Mouse (Mus musculus) heart, embryonic 13.5 days (tissue): Measurements from ENCODE around the gene Pcdh8. TPM values are rescaled to one million over a fixed set of nuclear protein-coding genes. Genes with fewer than 3 reads are reported as not detected.

ENCODE experiments used
- ATAC-seq: fragments of 200-750 bp; cut with Nextera tagmentation; 2 replicates; pipeline ENCODE4 v1.8.0; 2017; ENCODE audit warnings: moderate TSS enrichment; ENCODE audit not compliant: insufficient number of reproducible peaks, low FRiP score, low TSS enrichment; ENCODE audit errors: extremely low read depth
- H3K27ac ChIP-seq: fragments of 300-500 bp; sonication (generic); replicated peaks from 2 replicates; pipeline ENCODE4 v1.5.1; 2015; ENCODE audit warnings: moderate library complexity, mild to moderate bottlenecking, inconsistent platforms
- H3K27me3 ChIP-seq: fragments of 300-500 bp; sonication (generic); replicated peaks from 2 replicates; pipeline ENCODE4 v1.6.1; 2015; ENCODE audit warnings: mild to moderate bottlenecking, inconsistent platforms
- H3K36me3 ChIP-seq: fragments of 300-500 bp; sonication (generic); 2 replicates; pipeline ENCODE4 v1.6.1; 2015; ENCODE audit warnings: mild to moderate bottlenecking, inconsistent platforms
- H3K4me1 ChIP-seq: fragments of 300-500 bp; sonication (generic); 2 replicates; pipeline ENCODE4 v1.6.1; 2015; ENCODE audit warnings: inconsistent platforms
- H3K4me2 ChIP-seq: fragments of 300-500 bp; sonication (generic); 2 replicates; pipeline ENCODE4 v1.6.1; 2015; ENCODE audit warnings: inconsistent platforms, mild to moderate bottlenecking, moderate library complexity
- H3K4me3 ChIP-seq: fragments of 300-500 bp; sonication (generic); 2 replicates; pipeline ENCODE4 v1.5.1; 2015; ENCODE audit warnings: moderate library complexity, mild to moderate bottlenecking, inconsistent platforms
- H3K9ac ChIP-seq: fragments of 300-500 bp; sonication (generic); 2 replicates; pipeline ENCODE4 v1.6.1; 2015; ENCODE audit warnings: inconsistent platforms, mild to moderate bottlenecking, moderate library complexity
- H3K9me3 ChIP-seq: fragments of 300-500 bp; sonication (generic); 2 replicates; pipeline ENCODE4 v1.6.1; 2016; ENCODE audit warnings: inconsistent platforms
- WGBS: fragments of 180-500 bp; shearing (Covaris S2); methylation state at CpG from one replicate; pipeline ENCODE4 v1.1.7; 2015; ENCODE audit warnings: mixed read lengths; 5-methylcytosine and 5-hydroxymethylcytosine counted together
- polyA plus RNA-seq: library from polyadenylated mRNA; unstranded; fragments of >200 nt; fragmentation: Nextera tagmentation; extraction: Ambion mirVana; gene quantifications from 2 replicates; pipeline ENCODE4 v1.2.1, GENCODE M21; 2015

Gene Pcdh8
- 0.07 and 0.08 TPM in 2 replicates for polyA plus RNA-seq

DNA sequence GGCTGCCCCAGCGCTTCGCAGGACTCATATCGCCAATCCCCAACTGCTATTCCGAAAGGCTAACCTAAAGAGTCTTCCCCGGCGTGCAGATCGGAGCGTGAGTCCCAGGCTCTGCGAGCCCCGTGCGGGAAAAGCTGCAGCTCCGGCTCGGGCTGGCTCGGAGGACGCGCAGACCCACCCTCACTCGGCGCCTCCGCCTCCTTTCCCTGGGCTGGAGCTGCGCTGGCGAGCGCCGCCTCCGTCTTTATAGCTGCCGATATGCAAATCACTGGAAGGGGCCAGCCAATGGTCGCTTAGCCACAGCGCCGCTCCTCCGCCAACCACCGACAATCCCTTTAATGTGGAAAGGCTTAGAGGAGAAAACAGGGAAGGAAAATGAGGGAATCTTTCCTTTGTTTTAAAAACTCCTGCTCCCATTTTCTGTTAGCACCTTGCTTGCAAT is at the start of gene Pcdh8:
Gene Pcdh8, minus strand, starts transcription at position 219 of the 442 bp plus-strand sequence.
- H3K4me2 ChIP-seq: peak within 1 kb of the TSS; percentile 81
- H3K27me3 ChIP-seq: peaks cover 97% of the 10 kb centered on the region
- under 1% methylated on average over 30 of the region's 30 CpGs for WGBS
- peak; percentile 68 for ATAC-seq
- H3K9me3 ChIP-seq: no peaks in the 10 kb centered on the region; the same call in 1 of the 2 replicates
- no peaks in the 10 kb centered on the region for H3K36me3 ChIP-seq
- peak within 1 kb of the TSS; percentile 51 for H3K4me3 ChIP-seq
- peak within 1 kb of the TSS; percentile 50; the same call in 1 of the 2 replicates for H3K9ac ChIP-seq
- H3K27ac ChIP-seq: no peak within 1 kb of the TSS
- H3K4me1 ChIP-seq: peaks cover 49% of the 10 kb centered on the region

DNA sequence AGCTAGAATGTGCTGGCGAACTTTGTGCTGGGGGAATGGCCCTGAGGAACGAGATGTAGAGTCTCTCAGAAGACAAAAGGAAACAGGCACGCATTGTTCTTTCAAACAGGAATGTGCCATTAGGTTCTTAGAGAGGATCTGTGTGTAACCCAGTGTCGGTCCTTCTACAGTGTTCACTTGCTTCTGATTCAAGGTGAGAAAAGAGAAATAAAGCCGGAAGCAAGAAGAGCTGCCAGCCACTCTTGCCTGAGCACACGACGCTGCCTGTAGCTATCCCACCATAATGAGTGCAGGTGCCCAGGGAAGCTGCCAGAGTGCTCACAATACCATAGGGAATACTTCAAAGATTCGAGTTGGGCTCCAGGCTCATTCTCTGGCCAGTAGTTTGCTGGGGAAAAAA is 43.6 kb upstream of the Pcdh8 start:
- Histone ChIP-seq H3K9me3 (no peaks in the 10 kb centered on the region), H3K4me3 (no peak overlapping the region), H3K36me3 (no peaks in the 10 kb centered on the region), H3K4me1 (no peaks in the 10 kb centered on the region), H3K27me3 (no peaks in the 10 kb centered on the region), H3K4me2 (no peak overlapping the region), H3K9ac (no peak overlapping the region), H3K27ac (no peak overlapping the region)
- WGBS: 70% methylated on average over 8 of the region's 8 CpGs
- no peak for ATAC-seq

DNA sequence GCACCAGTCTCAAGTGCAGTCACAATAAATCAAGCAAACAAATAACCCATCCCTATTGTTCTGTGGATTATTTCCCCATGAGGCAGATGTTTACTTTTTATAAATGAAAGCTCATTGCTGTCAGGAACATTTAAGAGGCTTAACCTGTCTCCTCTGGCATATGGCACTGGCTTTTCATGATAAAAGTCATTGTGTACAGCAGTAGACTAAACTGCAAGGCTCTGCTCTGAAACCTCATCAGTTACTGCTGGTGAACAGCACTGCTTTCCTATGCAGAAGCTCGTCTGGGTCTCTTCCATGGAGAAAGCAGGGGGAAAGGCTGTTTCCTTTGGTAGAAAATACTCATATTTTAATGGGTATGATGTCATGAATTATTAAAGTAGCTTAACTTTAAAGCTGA is 43.0 kb upstream of the Pcdh8 start:
- no peak overlapping the region for H3K4me3 ChIP-seq
- no peak overlapping the region for H3K9ac ChIP-seq
- H3K4me1 ChIP-seq: no peaks in the 10 kb centered on the region
- no peak overlapping the region for H3K27ac ChIP-seq
- 40% methylated on average over 1 of the region's 1 CpGs for WGBS
- no peak overlapping the region for H3K4me2 ChIP-seq
- ATAC-seq: no peak
- H3K36me3 ChIP-seq: no peaks in the 10 kb centered on the region
- no peaks in the 10 kb centered on the region for H3K27me3 ChIP-seq
- no peaks in the 10 kb centered on the region for H3K9me3 ChIP-seq

DNA sequence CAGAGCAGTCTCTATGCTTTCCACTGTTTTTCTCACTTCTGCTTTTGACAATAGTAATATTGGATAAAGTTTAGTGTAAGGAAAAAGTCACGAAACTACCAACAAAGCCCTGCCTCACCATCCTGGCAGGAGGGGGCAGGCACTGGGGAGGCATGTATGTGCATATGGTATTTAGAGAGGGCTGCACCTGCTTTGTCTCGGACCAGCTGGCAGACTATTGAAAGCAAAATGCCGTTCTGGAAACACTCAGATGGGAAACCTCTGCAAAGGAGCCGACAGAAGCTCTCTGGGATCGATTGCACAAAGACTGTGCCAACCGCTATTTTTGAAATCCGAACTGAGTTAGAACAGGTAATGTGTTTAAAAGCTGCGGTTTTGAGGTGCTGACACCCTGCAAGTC is 22.1 kb upstream of the Pcdh8 start:
- 72% methylated on average over 8 of the region's 8 CpGs for WGBS
- no peaks in the 10 kb centered on the region; the same call in 1 of the 2 replicates for H3K27me3 ChIP-seq
- no peak overlapping the region for H3K27ac ChIP-seq
- H3K36me3 ChIP-seq: no peaks in the 10 kb centered on the region
- no peak overlapping the region for H3K9ac ChIP-seq
- no peak overlapping the region for H3K4me3 ChIP-seq
- H3K4me1 ChIP-seq: no peaks in the 10 kb centered on the region
- no peak for ATAC-seq
- H3K9me3 ChIP-seq: no peaks in the 10 kb centered on the region
- no peak overlapping the region for H3K4me2 ChIP-seq

DNA sequence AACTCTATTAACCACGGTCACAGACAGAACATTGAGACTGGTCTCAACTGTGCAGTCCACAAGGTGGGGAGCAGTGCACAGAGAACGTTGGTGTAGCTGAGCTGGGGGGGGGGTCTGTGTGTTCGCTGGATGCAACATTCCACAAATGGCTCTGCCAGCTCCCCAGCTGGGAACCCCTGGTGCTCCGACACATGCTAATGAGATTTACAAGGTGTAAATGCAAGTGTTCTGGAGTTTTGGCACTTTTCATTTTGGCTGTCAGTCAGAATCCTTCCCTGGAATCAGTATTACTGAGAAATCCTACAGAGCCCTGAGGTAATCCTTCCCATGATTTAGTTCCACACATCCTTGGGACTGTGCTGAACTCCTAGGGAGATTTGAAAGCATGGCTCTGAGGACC is 18.4 kb upstream of the Pcdh8 start:
- 22% methylated on average over 4 of the region's 4 CpGs for WGBS
- no peak overlapping the region for H3K4me2 ChIP-seq
- H3K4me3 ChIP-seq: no peak overlapping the region
- no peak overlapping the region for H3K27ac ChIP-seq
- no peak for ATAC-seq
- no peaks in the 10 kb centered on the region for H3K4me1 ChIP-seq
- no peaks in the 10 kb centered on the region for H3K9me3 ChIP-seq
- peaks cover 2% of the 10 kb centered on the region; the same call in 1 of the 2 replicates for H3K27me3 ChIP-seq
- H3K36me3 ChIP-seq: no peaks in the 10 kb centered on the region
- H3K9ac ChIP-seq: no peak overlapping the region

DNA sequence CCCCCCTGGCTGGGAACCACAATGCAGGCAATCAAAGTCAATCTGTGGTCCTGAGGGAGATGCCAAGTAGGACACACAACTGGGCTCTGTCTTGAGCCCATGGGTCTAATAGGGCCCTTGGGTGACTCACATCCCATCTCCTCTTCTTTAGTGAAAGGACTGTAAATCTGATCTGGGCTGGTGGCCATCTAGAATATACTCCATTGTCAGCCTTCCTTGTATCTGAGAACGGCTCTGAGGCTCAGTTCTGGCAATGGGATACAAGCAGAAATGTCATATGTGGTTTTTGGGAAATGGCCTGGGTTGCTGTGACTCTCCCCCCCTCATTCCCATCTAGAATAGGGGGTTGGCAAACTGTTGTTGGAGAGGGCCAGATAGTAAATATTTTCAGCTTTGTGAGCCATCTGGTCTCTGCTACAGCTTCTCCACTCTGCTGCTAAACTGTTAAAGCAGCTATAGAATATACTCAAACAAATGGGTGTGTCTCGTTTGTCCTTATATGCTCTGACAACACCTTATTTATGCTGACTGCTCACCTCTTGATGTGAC is 17.6 kb upstream of the Pcdh8 start:
- no peak for ATAC-seq
- Histone ChIP-seq H3K4me1 (no peaks in the 10 kb centered on the region), H3K27me3 (peaks cover 2% of the 10 kb centered on the region; the same call in 1 of the 2 replicates), H3K9ac (no peak overlapping the region), H3K36me3 (no peaks in the 10 kb centered on the region), H3K9me3 (no peaks in the 10 kb centered on the region), H3K27ac (no peak overlapping the region), H3K4me2 (no peak overlapping the region), H3K4me3 (no peak overlapping the region)
- WGBS: 51% methylated on average over 2 of the region's 2 CpGs

DNA sequence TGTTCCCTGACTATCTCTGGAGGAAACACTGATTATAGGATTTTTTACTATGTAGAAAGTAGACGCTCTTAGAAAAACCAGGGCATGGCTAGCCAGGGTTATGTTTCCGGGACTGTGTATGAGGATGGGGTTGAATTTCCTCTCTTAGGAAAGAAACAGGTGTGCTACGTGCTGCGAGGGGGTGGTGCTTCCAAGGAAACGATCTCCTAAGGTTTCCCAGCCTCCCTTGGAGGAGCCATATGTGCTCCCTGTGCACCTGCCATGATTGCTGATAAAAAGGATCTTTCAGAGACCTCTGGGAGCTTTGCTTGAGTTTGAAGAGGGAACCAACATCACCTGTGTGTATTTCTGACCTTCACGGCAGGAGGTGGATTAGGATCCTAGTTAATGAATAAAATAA is 16.8 kb upstream of the Pcdh8 start:
- no peaks in the 10 kb centered on the region for H3K9me3 ChIP-seq
- no peak overlapping the region for H3K4me2 ChIP-seq
- 78% methylated on average over 6 of the region's 6 CpGs for WGBS
- peaks cover 2% of the 10 kb centered on the region; the same call in 1 of the 2 replicates for H3K27me3 ChIP-seq
- H3K9ac ChIP-seq: no peak overlapping the region
- no peak overlapping the region for H3K27ac ChIP-seq
- ATAC-seq: no peak
- no peak overlapping the region for H3K4me3 ChIP-seq
- no peaks in the 10 kb centered on the region for H3K4me1 ChIP-seq
- no peaks in the 10 kb centered on the region for H3K36me3 ChIP-seq

DNA sequence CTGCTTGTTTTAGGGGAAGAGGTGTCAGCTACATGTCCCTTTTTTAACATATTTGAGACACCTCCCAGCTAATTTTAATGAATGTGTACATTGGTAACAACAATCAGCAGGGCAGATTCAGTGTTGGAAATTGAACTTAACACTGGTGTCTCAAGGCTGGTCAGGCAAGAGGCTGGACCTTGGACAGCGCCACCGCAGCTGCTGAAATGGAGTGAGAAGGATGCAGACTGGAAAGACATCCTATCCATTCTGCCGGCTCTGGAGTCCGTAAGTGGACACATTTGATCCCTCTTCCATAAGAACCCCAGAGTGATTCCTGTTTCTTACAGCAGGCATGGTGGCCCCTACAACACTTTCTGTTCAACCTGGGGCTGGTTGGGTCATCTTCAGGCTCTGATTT is 14.3 kb upstream of the Pcdh8 start:
- Histone ChIP-seq H3K4me1 (no peaks in the 10 kb centered on the region), H3K27me3 (peaks cover 9% of the 10 kb centered on the region; the same call in 1 of the 2 replicates), H3K4me2 (no peak overlapping the region), H3K9ac (no peak overlapping the region), H3K4me3 (no peak overlapping the region), H3K36me3 (no peaks in the 10 kb centered on the region), H3K27ac (no peak overlapping the region), H3K9me3 (no peaks in the 10 kb centered on the region)
- ATAC-seq: no peak
- WGBS: 23% methylated on average over 4 of the region's 4 CpGs

DNA sequence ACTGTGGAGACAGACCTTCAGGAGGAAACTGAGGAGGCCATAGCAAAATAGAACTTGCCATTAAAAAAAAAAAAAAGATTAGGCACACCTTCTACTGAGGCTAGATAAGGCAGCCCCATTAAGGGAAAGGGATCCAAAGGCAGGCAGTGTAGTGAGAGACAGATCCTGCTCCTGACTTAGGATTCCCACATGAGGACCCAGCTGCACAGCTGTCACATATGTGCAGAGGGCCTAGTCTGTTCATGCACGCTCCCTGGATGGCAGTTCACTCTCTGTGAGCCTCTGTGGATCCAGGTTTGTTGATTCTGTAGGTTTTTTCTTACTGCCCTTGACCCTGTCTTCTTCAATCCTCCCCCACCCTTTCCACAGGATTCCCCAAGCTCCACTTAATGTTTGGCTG is 9.8 kb upstream of the Pcdh8 start:
- Histone ChIP-seq H3K9ac (no peak overlapping the region), H3K4me1 (no peaks in the 10 kb centered on the region), H3K4me2 (no peak overlapping the region), H3K36me3 (no peaks in the 10 kb centered on the region), H3K4me3 (no peak overlapping the region), H3K9me3 (no peaks in the 10 kb centered on the region), H3K27me3 (peaks cover 47% of the 10 kb centered on the region), H3K27ac (no peak overlapping the region)
- 79% methylated on average over 1 of the region's 1 CpGs for WGBS
- no peak for ATAC-seq

DNA sequence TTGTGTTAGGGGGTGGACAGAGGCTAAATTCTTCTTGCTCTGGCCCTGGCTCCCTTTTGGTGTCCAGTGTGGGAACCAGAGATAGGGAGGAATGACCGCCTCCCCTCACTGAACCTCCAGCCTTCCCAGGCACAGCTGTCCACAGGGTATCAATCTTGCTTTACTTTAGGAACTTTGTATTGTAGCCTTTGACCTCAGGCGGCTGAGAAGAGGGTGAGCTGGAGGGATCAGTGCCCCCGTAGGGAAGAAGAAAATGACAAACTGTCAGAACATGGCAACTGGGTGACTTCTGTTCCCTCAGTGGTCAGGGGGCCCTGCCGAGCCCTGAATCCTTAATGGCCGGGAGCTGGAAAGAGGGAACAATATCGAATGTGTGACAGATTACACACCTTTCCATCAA is 9.2 kb upstream of the Pcdh8 start:
- no peak overlapping the region for H3K4me3 ChIP-seq
- H3K36me3 ChIP-seq: no peaks in the 10 kb centered on the region
- no peak overlapping the region for H3K4me2 ChIP-seq
- 33% methylated on average over 6 of the region's 6 CpGs for WGBS
- H3K9me3 ChIP-seq: no peaks in the 10 kb centered on the region; the same call in 1 of the 2 replicates
- no peak overlapping the region for H3K9ac ChIP-seq
- no peak overlapping the region for H3K27ac ChIP-seq
- peaks cover 51% of the 10 kb centered on the region for H3K27me3 ChIP-seq
- no peak for ATAC-seq
- no peaks in the 10 kb centered on the region for H3K4me1 ChIP-seq

DNA sequence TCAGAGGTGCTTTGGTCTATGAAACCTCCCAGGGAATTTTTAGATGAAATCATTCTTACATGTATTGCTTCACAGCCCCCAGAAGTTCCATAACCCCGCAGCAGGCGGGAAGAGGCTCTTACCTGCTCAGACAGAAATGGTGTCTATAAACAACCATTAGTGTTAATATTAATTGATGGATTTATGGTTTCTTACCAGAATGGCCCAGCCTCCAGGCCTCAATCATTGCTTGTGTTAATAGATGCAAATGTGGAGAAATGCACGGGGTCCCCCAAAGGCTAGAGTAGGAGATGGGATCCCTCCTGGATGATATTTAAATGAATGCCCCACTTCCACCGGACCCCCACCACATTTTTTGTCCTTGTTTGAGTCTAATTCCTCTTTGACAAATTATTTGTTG is 8.7 kb upstream of the Pcdh8 start:
- no peak overlapping the region for H3K4me2 ChIP-seq
- ATAC-seq: no peak
- H3K9me3 ChIP-seq: no peaks in the 10 kb centered on the region; the same call in 1 of the 2 replicates
- no peaks in the 10 kb centered on the region for H3K4me1 ChIP-seq
- H3K27me3 ChIP-seq: peaks cover 56% of the 10 kb centered on the region
- H3K4me3 ChIP-seq: no peak overlapping the region
- no peaks in the 10 kb centered on the region for H3K36me3 ChIP-seq
- H3K27ac ChIP-seq: no peak overlapping the region
- H3K9ac ChIP-seq: no peak overlapping the region
- 54% methylated on average over 4 of the region's 4 CpGs for WGBS
